Mouse (Mus musculus): Measurements from ENCODE around the gene Hsd3b7. TPM values are rescaled to one million over a fixed set of nuclear protein-coding genes. Genes with fewer than 3 reads are reported as not detected.

Gene Hsd3b7
- polyA plus RNA-seq, 1 experiment, result 6.1 TPM

DNA sequence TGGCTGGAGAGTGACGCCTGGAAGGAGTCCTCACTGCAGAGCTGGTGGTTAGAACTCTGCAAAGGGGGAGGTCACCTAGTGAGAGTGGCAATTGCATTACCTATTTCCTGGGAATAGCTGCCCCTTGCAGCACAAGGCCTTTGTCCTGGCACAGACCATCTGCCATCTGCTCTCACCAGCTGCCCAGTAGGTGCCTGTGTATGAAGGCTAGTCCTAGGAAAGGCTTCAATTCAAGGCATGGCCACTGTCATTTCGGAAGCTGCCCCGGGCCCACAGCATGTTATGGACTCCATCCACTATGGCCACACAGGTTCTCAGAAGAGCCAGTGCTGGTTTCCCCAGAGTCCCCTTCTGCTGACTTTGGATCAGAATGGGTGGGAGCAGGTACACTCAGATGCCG, 1.8 kb upstream of the Hsd3b7 start:
- H3K4me3 ChIP-seq (ENCODE audit: control insufficient read depth, low read depth, low read length), result no peak overlapping the region
- H3K27ac ChIP-seq (ENCODE audit: control insufficient read depth, insufficient read depth, low read depth, low read length), result no peak overlapping the region
- TF ChIP-seq POLR2A (IDR thresholded peaks at IDR 0.05; ENCODE audit: control insufficient read depth, low read depth, low read length), result no peak
- H3K27me3 ChIP-seq (ENCODE audit: control insufficient read depth, insufficient read depth, low read length), result no peaks in the 10 kb centered on the region
- H3K36me3 ChIP-seq (ENCODE audit: control insufficient read depth, insufficient read depth, low read length), result no peaks in the 10 kb centered on the region; the same call in 1 of the 2 replicates
- H3K4me1 ChIP-seq (ENCODE audit: control insufficient read depth, insufficient read depth, low read length), result no peaks in the 10 kb centered on the region

DNA sequence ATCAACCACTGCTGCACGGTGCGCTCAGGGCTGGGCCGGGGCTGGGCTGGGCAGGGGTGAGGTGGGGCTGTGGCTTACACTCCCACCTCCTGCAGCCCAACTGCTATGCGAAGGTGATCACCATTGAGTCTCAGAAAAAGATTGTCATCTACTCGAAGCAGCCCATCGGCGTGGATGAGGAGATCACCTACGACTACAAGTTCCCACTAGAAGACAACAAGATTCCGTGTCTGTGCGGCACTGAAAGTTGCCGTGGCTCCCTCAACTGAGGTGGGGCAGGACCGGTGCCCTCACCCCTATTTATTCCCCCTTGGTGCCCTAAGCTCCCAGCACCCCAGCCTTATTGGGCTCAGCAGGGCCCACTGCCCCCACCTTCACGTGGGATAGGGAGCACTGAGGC, 1.2 kb upstream of the Hsd3b7 start:
- TF ChIP-seq CTCF (IDR thresholded peaks at IDR 0.05; ENCODE audit: control insufficient read depth, insufficient read depth, insufficient replicate concordance, low read depth, low read length) (no peak), POLR2A (IDR thresholded peaks at IDR 0.05; ENCODE audit: control insufficient read depth, low read depth, low read length) (no peak)
- H3K36me3 ChIP-seq (ENCODE audit: control insufficient read depth, insufficient read depth, low read length), result no peaks in the 10 kb centered on the region; the same call in 1 of the 2 replicates
- H3K4me1 ChIP-seq (ENCODE audit: control insufficient read depth, insufficient read depth, low read length), result no peaks in the 10 kb centered on the region
- H3K27me3 ChIP-seq (ENCODE audit: control insufficient read depth, insufficient read depth, low read length), result no peaks in the 10 kb centered on the region
- no peak overlapping the region for H3K27ac ChIP-seq (ENCODE audit: control insufficient read depth, insufficient read depth, low read depth, low read length)
- H3K4me3 ChIP-seq (ENCODE audit: control insufficient read depth, low read depth, low read length), result no peak overlapping the region

DNA sequence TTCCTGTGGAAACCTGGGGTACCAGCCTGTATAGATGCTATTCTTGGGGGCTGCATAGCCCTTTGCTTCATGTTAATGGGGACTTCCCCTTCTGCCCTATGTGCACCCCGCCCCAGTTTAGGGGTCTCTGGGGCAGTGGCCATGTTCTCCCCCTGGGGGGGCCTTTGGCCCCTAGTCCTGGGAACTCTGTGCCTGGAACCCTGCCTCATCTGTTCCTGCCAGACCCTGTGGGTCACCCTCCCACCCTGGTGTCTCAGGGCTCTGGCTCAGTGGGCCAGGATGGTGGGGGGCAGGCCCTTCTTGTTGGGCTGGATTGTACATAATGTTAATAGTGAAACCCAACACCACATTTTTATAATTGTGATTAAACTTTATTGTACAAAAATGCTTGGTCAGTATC, 666 bp upstream of the Hsd3b7 start:
- H3K27ac ChIP-seq (ENCODE audit: control insufficient read depth, insufficient read depth, low read depth, low read length), result no peak overlapping the region
- no peaks in the 10 kb centered on the region for H3K4me1 ChIP-seq (ENCODE audit: control insufficient read depth, insufficient read depth, low read length)
- no peaks in the 10 kb centered on the region; the same call in 1 of the 2 replicates for H3K36me3 ChIP-seq (ENCODE audit: control insufficient read depth, insufficient read depth, low read length)
- TF ChIP-seq POLR2A (IDR thresholded peaks at IDR 0.05; ENCODE audit: control insufficient read depth, low read depth, low read length), result no peak
- no peak for TF ChIP-seq CTCF (IDR thresholded peaks at IDR 0.05; ENCODE audit: control insufficient read depth, insufficient read depth, insufficient replicate concordance, low read depth, low read length)
- no peaks in the 10 kb centered on the region for H3K27me3 ChIP-seq (ENCODE audit: control insufficient read depth, insufficient read depth, low read length)
- no peak overlapping the region for H3K4me3 ChIP-seq (ENCODE audit: control insufficient read depth, low read depth, low read length)

DNA sequence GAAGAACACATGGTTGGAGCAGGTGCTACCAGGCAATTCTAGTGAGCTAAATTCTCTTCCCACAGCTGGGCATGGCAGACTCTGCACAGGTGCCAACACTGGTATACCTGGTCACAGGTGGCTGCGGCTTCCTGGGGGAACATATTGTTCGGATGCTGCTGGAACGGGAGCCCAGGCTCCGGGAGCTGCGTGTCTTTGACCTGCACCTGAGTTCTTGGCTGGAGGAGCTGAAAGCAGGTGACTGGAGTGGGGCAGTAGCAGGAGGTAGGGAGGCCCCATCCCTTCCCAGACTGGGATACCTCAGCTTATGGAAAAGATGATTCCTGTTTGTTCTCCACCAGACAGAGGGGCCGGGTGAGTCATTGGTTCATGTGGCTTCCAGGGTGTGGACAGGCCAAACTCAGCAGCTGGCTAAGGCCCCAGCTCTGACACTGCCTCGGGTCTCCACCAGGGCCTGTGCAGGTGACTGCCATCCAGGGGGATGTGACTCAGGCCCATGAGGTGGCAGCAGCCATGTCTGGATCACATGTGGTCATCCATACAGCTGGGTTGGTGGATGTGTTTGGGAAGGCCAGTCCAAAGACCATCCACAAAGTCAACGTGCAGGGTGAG, 712 bp downstream of the Hsd3b7 start:
- TF ChIP-seq POLR2A (IDR thresholded peaks at IDR 0.05; ENCODE audit: control insufficient read depth, low read depth, low read length) (no peak), CTCF (IDR thresholded peaks at IDR 0.05; ENCODE audit: control insufficient read depth, insufficient read depth, insufficient replicate concordance, low read depth, low read length) (no peak)
- no peak overlapping the region for H3K27ac ChIP-seq (ENCODE audit: control insufficient read depth, insufficient read depth, low read depth, low read length)
- no peaks in the 10 kb centered on the region for H3K27me3 ChIP-seq (ENCODE audit: control insufficient read depth, insufficient read depth, low read length)
- H3K4me3 ChIP-seq (ENCODE audit: control insufficient read depth, low read depth, low read length), result no peak overlapping the region
- H3K36me3 ChIP-seq (ENCODE audit: control insufficient read depth, insufficient read depth, low read length), result no peaks in the 10 kb centered on the region; the same call in 1 of the 2 replicates
- no peaks in the 10 kb centered on the region for H3K4me1 ChIP-seq (ENCODE audit: control insufficient read depth, insufficient read depth, low read length)

DNA sequence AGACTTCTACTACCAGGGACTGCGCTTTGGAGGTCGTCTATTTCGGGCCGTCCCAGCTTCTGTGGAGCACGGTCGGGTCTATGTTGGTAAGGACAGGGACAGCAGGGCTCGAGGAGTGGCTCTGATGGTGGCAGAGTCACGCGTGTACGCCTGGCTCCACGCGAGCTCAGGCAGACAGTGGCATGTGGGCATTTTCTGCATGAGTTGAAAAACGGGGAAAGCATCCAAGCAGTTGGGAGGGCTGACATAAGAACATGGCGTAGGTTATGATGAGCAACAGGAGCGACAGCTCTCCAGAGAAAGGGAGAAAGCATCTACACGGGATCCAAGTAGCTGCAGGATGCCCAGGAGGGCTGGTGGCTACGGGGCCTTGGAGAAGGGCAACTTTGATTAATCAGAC, 1.9 kb downstream of the Hsd3b7 start:
- Histone ChIP-seq H3K4me1 (ENCODE audit: control insufficient read depth, insufficient read depth, low read length) (no peaks in the 10 kb centered on the region), H3K4me3 (ENCODE audit: control insufficient read depth, low read depth, low read length) (no peak overlapping the region), H3K27me3 (ENCODE audit: control insufficient read depth, insufficient read depth, low read length) (no peaks in the 10 kb centered on the region), H3K36me3 (ENCODE audit: control insufficient read depth, insufficient read depth, low read length) (no peaks in the 10 kb centered on the region; the same call in 1 of the 2 replicates), H3K27ac (ENCODE audit: control insufficient read depth, insufficient read depth, low read depth, low read length) (no peak overlapping the region)
- TF ChIP-seq POLR2A (IDR thresholded peaks at IDR 0.05; ENCODE audit: control insufficient read depth, low read depth, low read length) (no peak), CTCF (IDR thresholded peaks at IDR 0.05; ENCODE audit: control insufficient read depth, insufficient read depth, insufficient replicate concordance, low read depth, low read length) (no peak)

DNA sequence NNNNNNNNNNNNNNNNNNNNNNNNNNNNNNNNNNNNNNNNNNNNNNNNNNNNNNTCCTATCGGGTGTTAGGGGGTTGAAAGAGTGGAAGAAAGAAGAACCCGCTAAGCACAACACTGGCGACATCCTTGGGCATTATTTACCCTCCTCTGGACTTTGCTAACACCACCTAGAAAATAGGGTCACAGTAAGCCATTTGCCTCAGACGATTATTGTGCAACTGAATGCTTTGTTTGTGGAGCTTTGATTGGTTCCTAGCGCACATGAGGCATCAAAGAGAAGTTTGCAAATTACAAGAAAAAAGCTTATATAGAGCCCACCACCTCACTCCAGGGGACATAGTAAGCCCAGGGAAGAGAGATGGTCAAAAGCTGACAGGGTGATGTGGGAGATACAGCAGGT, 8.4 kb downstream of the Hsd3b7 start:
- TF ChIP-seq POLR2A (IDR thresholded peaks at IDR 0.05; ENCODE audit: control insufficient read depth, low read depth, low read length) (no peak), CTCF (IDR thresholded peaks at IDR 0.05; ENCODE audit: control insufficient read depth, insufficient read depth, insufficient replicate concordance, low read depth, low read length) (no peak)
- no peak overlapping the region for H3K27ac ChIP-seq (ENCODE audit: control insufficient read depth, insufficient read depth, low read depth, low read length)
- H3K27me3 ChIP-seq (ENCODE audit: control insufficient read depth, insufficient read depth, low read length), result no peaks in the 10 kb centered on the region
- no peaks in the 10 kb centered on the region; the same call in 1 of the 2 replicates for H3K4me1 ChIP-seq (ENCODE audit: control insufficient read depth, insufficient read depth, low read length)
- H3K4me3 ChIP-seq (ENCODE audit: control insufficient read depth, low read depth, low read length), result no peak overlapping the region
- no peaks in the 10 kb centered on the region for H3K36me3 ChIP-seq (ENCODE audit: control insufficient read depth, insufficient read depth, low read length)

DNA sequence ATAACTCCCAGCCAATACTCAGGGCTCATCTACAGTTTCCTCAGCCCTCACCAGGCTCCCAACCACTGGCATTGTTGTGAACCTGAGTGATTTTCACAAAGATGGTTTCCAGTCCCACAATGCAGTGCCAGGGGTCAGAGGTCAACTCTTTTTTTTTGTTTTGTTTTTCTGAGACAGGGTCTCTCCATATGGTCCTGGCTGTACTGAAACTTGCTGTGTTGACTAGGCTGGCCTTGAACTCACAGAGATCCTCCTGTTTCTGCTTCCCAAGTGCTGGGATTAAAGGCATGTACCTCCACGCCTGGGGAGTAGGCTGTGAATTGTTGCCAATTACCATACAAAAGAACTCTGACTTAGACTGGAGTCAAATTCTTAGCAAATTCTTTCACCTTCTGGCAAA, 9.4 kb downstream of the Hsd3b7 start:
- Histone ChIP-seq H3K4me1 (ENCODE audit: control insufficient read depth, insufficient read depth, low read length) (peaks cover 2% of the 10 kb centered on the region; the same call in 1 of the 2 replicates), H3K36me3 (ENCODE audit: control insufficient read depth, insufficient read depth, low read length) (no peaks in the 10 kb centered on the region), H3K4me3 (ENCODE audit: control insufficient read depth, low read depth, low read length) (no peak overlapping the region), H3K27me3 (ENCODE audit: control insufficient read depth, insufficient read depth, low read length) (no peaks in the 10 kb centered on the region), H3K27ac (ENCODE audit: control insufficient read depth, insufficient read depth, low read depth, low read length) (no peak overlapping the region)
- no peak for TF ChIP-seq POLR2A (IDR thresholded peaks at IDR 0.05; ENCODE audit: control insufficient read depth, low read depth, low read length)
- TF ChIP-seq CTCF (IDR thresholded peaks at IDR 0.05; ENCODE audit: control insufficient read depth, insufficient read depth, insufficient replicate concordance, low read depth, low read length), result no peak

All from testis, adult 2 months (tissue).